Comparison of ENCODE assay signal across 8 mouse cellular contexts in genomic region chr8:84944478-84945160, GRCm38 (mm10). TPM values are rescaled to one million over a fixed set of nuclear protein-coding genes. Genes with fewer than 3 reads are reported as not detected.
DNase-seq lines count a peak whose midpoint lies in the region; ATAC-seq and TF ChIP-seq lines count a peak whose summit lies in the region.
"Had no signal": no experiment of that assay in that cellular context is flagged by ENCODE, and none has a peak within 500 bp of the region (broad histone marks: within the 10 kb centered on the region; RNA-seq: fewer than 3 reads in every experiment).

No protein-coding gene starts in this region.

- peak; percentile 81 for DNase-seq in ES-E14 (ENCODE audit: low read depth, low spot score)
- DNase-seq in adrenal gland, postnatal 36 days, result peak; percentile 42 to 59
- peak; percentile 83 for DNase-seq in hindbrain, postnatal 0 days (ENCODE audit: low spot score)
- DNase-seq in left cerebral cortex, postnatal 4 days, result peak; percentile 55
- peak; percentile 65 for DNase-seq in testis, postnatal 14 days (ENCODE audit: low spot score)

- in situ Hi-C loops in ES-E14 (cut with MboI; ENCODE audit: low sequenced_read_pairs in 2 of 2, unreplicated experiment in 2 of 2), result no loop called here

- H3K36me3 ChIP-seq in ES-E14 (ENCODE audit: control insufficient read depth, insufficient read depth, low read length, poor library complexity, severe bottlenecking), result no peaks in the 10 kb centered on the region
- H3K36me3 ChIP-seq in embryonic facial prominence, embryonic 15.5 days, result no peaks in the 10 kb centered on the region
- no peaks in the 10 kb centered on the region for H3K36me3 ChIP-seq in hindbrain, postnatal 0 days (ENCODE audit: insufficient read depth, low read length)
- no peaks in the 10 kb centered on the region for H3K36me3 ChIP-seq in midbrain, embryonic 16.5 days (ENCODE audit: control insufficient read depth, insufficient read depth, low read length)

- peaks cover 2 to 5% of the 10 kb centered on the region in 2 experiments; a peak in 1 of 4 replicates for H3K4me1 ChIP-seq in ES-E14 (ENCODE audit: control insufficient read depth in 2 of 2, insufficient read depth in 2 of 2, low read length in 2 of 2, poor library complexity in 1 of 2)
- H3K4me1 ChIP-seq in embryonic facial prominence, embryonic 15.5 days, result peaks cover 21% of the 10 kb centered on the region
- peaks cover 8% of the 10 kb centered on the region; the same call in 1 of the 2 replicates for H3K4me1 ChIP-seq in hindbrain, postnatal 0 days (ENCODE audit: insufficient read depth, low read length)
- peaks cover 33% of the 10 kb centered on the region for H3K4me1 ChIP-seq in midbrain, embryonic 16.5 days (ENCODE audit: control insufficient read depth, insufficient read depth, low read length)

- peak; percentile 64; the same call in 1 of the 2 replicates for ATAC-seq in embryonic facial prominence, embryonic 15.5 days (ENCODE audit: insufficient number of reproducible peaks, low FRiP score, low TSS enrichment, low read depth)
- ATAC-seq in hindbrain, postnatal 0 days, result peak; percentile 10; the same call in 1 of the 2 replicates
- ATAC-seq in midbrain, embryonic 16.5 days, result peak; percentile 30; the same call in 1 of the 2 replicates

- H3K9ac ChIP-seq in ES-E14 (ENCODE audit: insufficient read depth, low read depth, low read length, poor library complexity, severe bottlenecking), result no peak overlapping the region
- H3K9ac ChIP-seq in embryonic facial prominence, embryonic 15.5 days, result no peak overlapping the region
- H3K9ac ChIP-seq in hindbrain, postnatal 0 days (replicated peaks; ENCODE audit: low read length), result peak overlapping the region; percentile 80; the same call in 1 of the 2 replicates
- H3K9ac ChIP-seq in midbrain, embryonic 16.5 days (ENCODE audit: low read depth, low read length), result peak overlapping the region; percentile 87

- no peak for TF ChIP-seq CTCF in hindbrain, postnatal 0 days (IDR thresholded peaks at IDR 0.05; ENCODE audit: low read depth)

- intact Hi-C loops in left cerebral cortex, postnatal 4 days (cut with DNase I), result no loop called here

- 3% methylated on average over 26 of the region's 26 CpGs for WGBS in embryonic facial prominence, embryonic 15.5 days
- 1% methylated on average over 26 of the region's 26 CpGs for WGBS in hindbrain, postnatal 0 days
- WGBS in midbrain, embryonic 16.5 days, result 2% methylated on average over 26 of the region's 26 CpGs

- H3K27me3 ChIP-seq in embryonic facial prominence, embryonic 15.5 days, result peaks cover 62% of the 10 kb centered on the region
- peaks cover 9% of the 10 kb centered on the region; the same call in 1 of the 2 replicates for H3K27me3 ChIP-seq in hindbrain, postnatal 0 days (ENCODE audit: insufficient read depth, low read length)
- H3K27me3 ChIP-seq in midbrain, embryonic 16.5 days (ENCODE audit: control insufficient read depth, insufficient read depth, low read depth, low read length), result peaks cover 9% of the 10 kb centered on the region

- no peak overlapping the region for H3K27ac ChIP-seq in ES-E14 (ENCODE audit: insufficient read depth, low read depth, low read length, poor library complexity, severe bottlenecking)
- H3K27ac ChIP-seq in embryonic facial prominence, embryonic 15.5 days (replicated peaks), result no peak overlapping the region
- H3K27ac ChIP-seq in hindbrain, postnatal 0 days, result peak overlapping the region; percentile 81; the same call in 1 of the 2 replicates
- peak overlapping the region; percentile 86 for H3K27ac ChIP-seq in midbrain, embryonic 16.5 days (ENCODE audit: low read length)

- peak overlapping the region; percentile 35 for H3K4me2 ChIP-seq in embryonic facial prominence, embryonic 15.5 days (replicated peaks)
- H3K4me2 ChIP-seq in hindbrain, postnatal 0 days (ENCODE audit: low read depth, low read length), result peak overlapping the region; percentile 72
- peak overlapping the region; percentile 76 for H3K4me2 ChIP-seq in midbrain, embryonic 16.5 days (ENCODE audit: low read length)

- peak overlapping the region in 1 of 2 experiments; percentile 72; a peak in 3 of 4 replicates for H3K4me3 ChIP-seq in ES-E14 (ENCODE audit: insufficient read depth in 1 of 2, low read depth in 1 of 2, low read length in 2 of 2, poor library complexity in 1 of 2, severe bottlenecking in 1 of 2)
- peak overlapping the region; percentile 4; the same call in 1 of the 2 replicates for H3K4me3 ChIP-seq in embryonic facial prominence, embryonic 15.5 days (replicated peaks)
- peak overlapping the region; percentile 66 for H3K4me3 ChIP-seq in hindbrain, postnatal 0 days (ENCODE audit: low read length)
- peak overlapping the region; percentile 81 for H3K4me3 ChIP-seq in midbrain, embryonic 16.5 days (ENCODE audit: low read depth, low read length)

- H3K9me3 ChIP-seq in ES-E14 (ENCODE audit: control insufficient read depth, insufficient read depth, low read depth, low read length), result no peaks in the 10 kb centered on the region
- H3K9me3 ChIP-seq in embryonic facial prominence, embryonic 15.5 days (replicated peaks), result no peaks in the 10 kb centered on the region
- H3K9me3 ChIP-seq in hindbrain, postnatal 0 days (ENCODE audit: low read length), result no peaks in the 10 kb centered on the region
- H3K9me3 ChIP-seq in midbrain, embryonic 16.5 days (replicated peaks; ENCODE audit: control insufficient read depth, low read length, poor library complexity, severe bottlenecking), result no peaks in the 10 kb centered on the region

TF ChIP-seq in ES-E14, 5 proteins besides CTCF, POLR2A, EP300 and RAD21:
- TF ChIP-seq MAFK (IDR thresholded peaks at IDR 0.05; ENCODE audit: insufficient read depth, low read depth, low read length) (no peak), ZC3H11A (IDR thresholded peaks at IDR 0.05; ENCODE audit: borderline replicate concordance, low read depth, low read length) (no peak), HCFC1 (IDR thresholded peaks at IDR 0.05; ENCODE audit: borderline replicate concordance, insufficient read depth, low read length) (no peak), ZNF384 (IDR thresholded peaks at IDR 0.05; ENCODE audit: low read depth, low read length) (no peak), CHD2 (IDR thresholded peaks at IDR 0.05; ENCODE audit: low read depth, low read length) (no peak)
TF ChIP-seq in ES-E14: peak in this region for 0.

RNA-seq across cellular contexts. Expression of gene Rtbdn, which starts 2.2 kb away (rescaled TPM):
- total RNA-seq in ES-E14 (2012; rRNA removed), result 0.13 TPM in 1 of 2 replicates, not detected in the other
- total RNA-seq in adrenal gland, postnatal 36 days (2021), result not detected
- 0.27 TPM in 1 of 2 replicates, not detected in the other for polyA plus RNA-seq in embryonic facial prominence, embryonic 15.5 days (2015; fragmentation: Nextera tagmentation; extraction: Ambion mirVana)
- 5.8 and 11.6 TPM in 2 replicates for total RNA-seq in hindbrain, postnatal 0 days (2014; rRNA removed)
- 3.5 and 4.1 TPM in 2 replicates for polyA plus RNA-seq in hindbrain, postnatal 0 days (2015; fragmentation: Nextera tagmentation; extraction: Ambion mirVana)
- total RNA-seq in left cerebral cortex, postnatal 4 days (2021), result 1 to 10 TPM; 6.7 to 8.3 TPM
- polyA plus RNA-seq in midbrain, embryonic 16.5 days (2015; fragmentation: Nextera tagmentation; extraction: Ambion mirVana), result 2.8 and 3.3 TPM in 2 replicates

RNA-seq across cellular contexts. Expression of gene Mast1, which starts 7.5 kb away (rescaled TPM):
- total RNA-seq in ES-E14 (2012; rRNA removed), result 1.4 and 2.5 TPM in 2 replicates
- total RNA-seq in adrenal gland, postnatal 36 days (2021), result 1 to 10 TPM; 1.0 to 1.3 TPM
- 1.9 and 2.2 TPM in 2 replicates for polyA plus RNA-seq in embryonic facial prominence, embryonic 15.5 days (2015; fragmentation: Nextera tagmentation; extraction: Ambion mirVana)
- total RNA-seq in hindbrain, postnatal 0 days (2014; rRNA removed), result 70.9 and 83.0 TPM in 2 replicates
- 61.9 and 69.5 TPM in 2 replicates for polyA plus RNA-seq in hindbrain, postnatal 0 days (2015; fragmentation: Nextera tagmentation; extraction: Ambion mirVana)
- total RNA-seq in left cerebral cortex, postnatal 4 days (2021), result 100 to 1,000 TPM; 195 to 210 TPM
- polyA plus RNA-seq in midbrain, embryonic 16.5 days (2015; fragmentation: Nextera tagmentation; extraction: Ambion mirVana), result 85.7 and 86.1 TPM in 2 replicates

RNA-seq across cellular contexts. Expression of gene Gm49661, which starts 24.6 kb away (rescaled TPM):
- not detected in 2 replicates for total RNA-seq in ES-E14 (2012; rRNA removed)
- total RNA-seq in adrenal gland, postnatal 36 days (2021), result 1 to 10 TPM in 1 of 2 experiments, not detected in 1; 1.5 TPM
- not detected in 2 replicates for polyA plus RNA-seq in embryonic facial prominence, embryonic 15.5 days (2015; fragmentation: Nextera tagmentation; extraction: Ambion mirVana)
- not detected in 2 replicates for total RNA-seq in hindbrain, postnatal 0 days (2014; rRNA removed)
- polyA plus RNA-seq in hindbrain, postnatal 0 days (2015; fragmentation: Nextera tagmentation; extraction: Ambion mirVana), result not detected in 2 replicates
- not detected for total RNA-seq in left cerebral cortex, postnatal 4 days (2021)
- not detected in 2 replicates for polyA plus RNA-seq in midbrain, embryonic 16.5 days (2015; fragmentation: Nextera tagmentation; extraction: Ambion mirVana)
- polyA plus RNA-seq: heart, embryonic 14.5 days had no signal

RNA-seq across cellular contexts. Expression of gene Prdx2, which starts 24.8 kb away (rescaled TPM):
- total RNA-seq in ES-E14 (2012; rRNA removed), result 259 and 328 TPM in 2 replicates
- 100 to 1,000 TPM; 651 to 659 TPM for total RNA-seq in adrenal gland, postnatal 36 days (2021)
- polyA plus RNA-seq in embryonic facial prominence, embryonic 15.5 days (2015; fragmentation: Nextera tagmentation; extraction: Ambion mirVana), result 705 and 717 TPM in 2 replicates
- 688 and 763 TPM in 2 replicates for total RNA-seq in hindbrain, postnatal 0 days (2014; rRNA removed)
- polyA plus RNA-seq in hindbrain, postnatal 0 days (2015; fragmentation: Nextera tagmentation; extraction: Ambion mirVana), result 925 and 937 TPM in 2 replicates
- total RNA-seq in left cerebral cortex, postnatal 4 days (2021), result 100 to 1,000 TPM; 665 to 681 TPM
- 1,134 and 1,161 TPM in 2 replicates for polyA plus RNA-seq in midbrain, embryonic 16.5 days (2015; fragmentation: Nextera tagmentation; extraction: Ambion mirVana)

RNA-seq across cellular contexts. Expression of gene Rnaseh2a, which starts 24.9 kb away (rescaled TPM):
- total RNA-seq in ES-E14 (2012; rRNA removed), result 160 and 174 TPM in 2 replicates
- 100 to 1,000 TPM; 109 to 136 TPM for total RNA-seq in adrenal gland, postnatal 36 days (2021)
- 94.9 and 99.1 TPM in 2 replicates for polyA plus RNA-seq in embryonic facial prominence, embryonic 15.5 days (2015; fragmentation: Nextera tagmentation; extraction: Ambion mirVana)
- total RNA-seq in hindbrain, postnatal 0 days (2014; rRNA removed), result 37.3 and 45.9 TPM in 2 replicates
- 59.0 and 59.7 TPM in 2 replicates for polyA plus RNA-seq in hindbrain, postnatal 0 days (2015; fragmentation: Nextera tagmentation; extraction: Ambion mirVana)
- total RNA-seq in left cerebral cortex, postnatal 4 days (2021), result 10 to 100 TPM; 41.1 to 42.1 TPM
- polyA plus RNA-seq in midbrain, embryonic 16.5 days (2015; fragmentation: Nextera tagmentation; extraction: Ambion mirVana), result 47.9 and 51.3 TPM in 2 replicates

Comparison
In these comparisons a context has a peak if more than half of its experiments do, and no peak if none do; other contexts are left out.
1. H3K27ac ChIP-seq: peak in hindbrain, postnatal 0 days (single experiment) and midbrain, embryonic 16.5 days (single experiment); none in ES-E14 (single experiment) and embryonic facial prominence, embryonic 15.5 days (single experiment).
2. H3K9ac ChIP-seq: peak in hindbrain, postnatal 0 days (single experiment) and midbrain, embryonic 16.5 days (single experiment); none in ES-E14 (single experiment) and embryonic facial prominence, embryonic 15.5 days (single experiment).
3. ATAC-seq: peak in every context shown above with its lines; median percentile 64 in embryonic facial prominence, embryonic 15.5 days; 30 in midbrain, embryonic 16.5 days; 10 in hindbrain, postnatal 0 days.
4. RNA of gene Mast1, which starts 7.5 kb away (total RNA-seq): 195 to 210 TPM in left cerebral cortex, postnatal 4 days and 70.9 to 83.0 TPM in hindbrain, postnatal 0 days; 1.4 to 2.5 TPM in ES-E14 and 1.0 to 1.3 TPM in adrenal gland, postnatal 36 days; every median in the first group is over 10 times any median in the second.
5. Peak in every context shown above with its lines, with median percentiles within 50 percentile points of each other: DNase-seq and H3K4me2 ChIP-seq.